Mouse (Mus musculus) forebrain, embryonic 10.5 days (tissue): Measurements from ENCODE around the gene Irf4. TPM values are rescaled to one million over a fixed set of nuclear protein-coding genes. Genes with fewer than 3 reads are reported as not detected.

Experiments
- DNase-seq: peaks from one replicate; pipeline ENCODE4 v3.0.0-alpha.2; 2017; ENCODE audit warnings: low spot score; ENCODE audit errors: extremely low spot score
- H3K27ac ChIP-seq: fragments of 300-500 bp; sonication (generic); 2 replicates; pipeline ENCODE4 v1.5.1; 2016; ENCODE audit warnings: mild to moderate bottlenecking
- H3K27me3 ChIP-seq: fragments of 300-500 bp; sonication (generic); 2 replicates; pipeline ENCODE4 v1.6.1; 2016; ENCODE audit warnings: mild to moderate bottlenecking; ENCODE audit not compliant: poor library complexity, severe bottlenecking
- H3K36me3 ChIP-seq: fragments of 300-500 bp; sonication (generic); replicated peaks from 2 replicates; pipeline ENCODE4 v1.6.1; 2016; ENCODE audit warnings: mild to moderate bottlenecking, moderate library complexity
- H3K4me1 ChIP-seq: fragments of 300-500 bp; sonication (generic); 2 replicates; pipeline ENCODE4 v1.6.1; 2016
- H3K4me3 ChIP-seq: fragments of 300-500 bp; sonication (generic); 2 replicates; pipeline ENCODE4 v1.5.1; 2016; ENCODE audit warnings: mild to moderate bottlenecking, moderate library complexity
- H3K9me3 ChIP-seq: fragments of 300-500 bp; sonication (generic); 2 replicates; pipeline ENCODE4 v1.6.1; 2016; ENCODE audit warnings: mild to moderate bottlenecking, moderate library complexity
- WGBS: fragments of 180-500 bp; shearing (Covaris S2); methylation state at CpG from one replicate; pipeline ENCODE4 v1.1.7; 2016; 5-methylcytosine and 5-hydroxymethylcytosine counted together
- polyA plus RNA-seq: library from polyadenylated mRNA; unstranded; fragments of >200 nt; fragmentation: Nextera tagmentation; extraction: Ambion mirVana; gene quantifications from 2 replicates; pipeline ENCODE4 v1.2.1, GENCODE M21; 2016

The Irf4 gene
- polyA plus RNA-seq: 0.04 TPM in 1 of 2 replicates, not detected in the other

- under 1% methylated on average over 21 of the region's 21 CpGs for WGBS
- Histone ChIP-seq H3K27ac (no peak within 1 kb of the TSS), H3K27me3 (peaks cover 73% of the 10 kb centered on the region)
Measured at GRCm38 (mm10) chr13:30749021-30749556, at the start of gene Irf4. Gene Irf4 (plus strand): TSS chr13:30749226.

GRCm38 (mm10) chr13:30702695-30703094 lies 46.3 kb upstream of the Irf4 start:
- Histone ChIP-seq H3K4me1 (no peaks in the 10 kb centered on the region), H3K4me3 (no peak overlapping the region), H3K27me3 (no peaks in the 10 kb centered on the region), H3K36me3 (no peaks in the 10 kb centered on the region), H3K9me3 (no peaks in the 10 kb centered on the region), H3K27ac (no peak overlapping the region)
- 94% methylated on average over 5 of the region's 5 CpGs for WGBS
- DNase-seq: no peak

More at GRCm38 (mm10) chr13:30749021-30749556, at the start of gene Irf4:
- peak within 1 kb of the TSS; percentile 57 for H3K4me3 ChIP-seq
- peaks cover 29% of the 10 kb centered on the region for H3K4me1 ChIP-seq
- no peaks in the 10 kb centered on the region for H3K9me3 ChIP-seq
- DNase-seq: peak; percentile 31
- H3K36me3 ChIP-seq: no peaks in the 10 kb centered on the region

- Histone ChIP-seq H3K4me1 (no peaks in the 10 kb centered on the region), H3K27me3 (no peaks in the 10 kb centered on the region), H3K9me3 (no peaks in the 10 kb centered on the region), H3K27ac (no peak overlapping the region), H3K36me3 (no peaks in the 10 kb centered on the region; the same call in 1 of the 2 replicates), H3K4me3 (no peak overlapping the region)
- DNase-seq: no peak
- 88% methylated on average over 8 of the region's 8 CpGs for WGBS
Measured at GRCm38 (mm10) chr13:30704246-30705095, 44.6 kb upstream of the Irf4 start.

- no peak overlapping the region for H3K27ac ChIP-seq
- no peaks in the 10 kb centered on the region; the same call in 1 of the 2 replicates for H3K36me3 ChIP-seq
- H3K27me3 ChIP-seq: no peaks in the 10 kb centered on the region
- DNase-seq: no peak
- no peaks in the 10 kb centered on the region for H3K4me1 ChIP-seq
- no peak overlapping the region for H3K4me3 ChIP-seq
- no peaks in the 10 kb centered on the region for H3K9me3 ChIP-seq
- WGBS: 80% methylated on average over 2 of the region's 2 CpGs
Measured at GRCm38 (mm10) chr13:30711066-30711465, 38.0 kb upstream of the Irf4 start.

- Histone ChIP-seq H3K9me3 (no peaks in the 10 kb centered on the region), H3K36me3 (no peaks in the 10 kb centered on the region; the same call in 1 of the 2 replicates), H3K27me3 (no peaks in the 10 kb centered on the region), H3K4me3 (no peak overlapping the region), H3K4me1 (no peaks in the 10 kb centered on the region), H3K27ac (no peak overlapping the region)
- no peak for DNase-seq
- 89% methylated on average over 3 of the region's 3 CpGs for WGBS
Measured at GRCm38 (mm10) chr13:30711711-30712110, 37.3 kb upstream of the Irf4 start.

- Histone ChIP-seq H3K27ac (no peak overlapping the region), H3K4me3 (no peak overlapping the region), H3K9me3 (no peaks in the 10 kb centered on the region), H3K27me3 (no peaks in the 10 kb centered on the region), H3K36me3 (no peaks in the 10 kb centered on the region; the same call in 1 of the 2 replicates), H3K4me1 (no peaks in the 10 kb centered on the region)
- 85% methylated on average over 6 of the region's 6 CpGs for WGBS
- DNase-seq: no peak
Measured at GRCm38 (mm10) chr13:30712280-30712679, 36.7 kb upstream of the Irf4 start.

GRCm38 (mm10) chr13:30713621-30714020 lies 35.4 kb upstream of the Irf4 start:
- Histone ChIP-seq H3K27ac (no peak overlapping the region), H3K9me3 (no peaks in the 10 kb centered on the region), H3K4me3 (no peak overlapping the region), H3K4me1 (no peaks in the 10 kb centered on the region), H3K36me3 (no peaks in the 10 kb centered on the region; the same call in 1 of the 2 replicates), H3K27me3 (no peaks in the 10 kb centered on the region)
- no peak for DNase-seq
- 96% methylated on average over 3 of the region's 3 CpGs for WGBS

GRCm38 (mm10) chr13:30714552-30714951 lies 34.5 kb upstream of the Irf4 start:
- Histone ChIP-seq H3K27ac (no peak overlapping the region), H3K9me3 (no peaks in the 10 kb centered on the region), H3K4me1 (0 out of 2 replicates have a peak, but pooled peaks cover 4% of the 10 kb centered on the region), H3K36me3 (no peaks in the 10 kb centered on the region), H3K4me3 (no peak overlapping the region), H3K27me3 (no peaks in the 10 kb centered on the region)
- 93% methylated on average over 6 of the region's 6 CpGs for WGBS
- no peak for DNase-seq

- no peaks in the 10 kb centered on the region for H3K36me3 ChIP-seq
- no peaks in the 10 kb centered on the region for H3K9me3 ChIP-seq
- H3K27me3 ChIP-seq: no peaks in the 10 kb centered on the region
- no peak overlapping the region for H3K27ac ChIP-seq
- 0 out of 2 replicates have a peak, but pooled peaks cover 4% of the 10 kb centered on the region for H3K4me1 ChIP-seq
- no peak overlapping the region for H3K4me3 ChIP-seq
- DNase-seq: no peak
- 94% methylated on average over 7 of the region's 7 CpGs for WGBS
Measured at GRCm38 (mm10) chr13:30715060-30715459, 34.0 kb upstream of the Irf4 start.

GRCm38 (mm10) chr13:30715573-30715972 lies 33.5 kb upstream of the Irf4 start:
- Histone ChIP-seq H3K27me3 (no peaks in the 10 kb centered on the region), H3K36me3 (no peaks in the 10 kb centered on the region), H3K27ac (no peak overlapping the region), H3K9me3 (no peaks in the 10 kb centered on the region), H3K4me3 (no peak overlapping the region), H3K4me1 (0 out of 2 replicates have a peak, but pooled peaks cover 4% of the 10 kb centered on the region)
- 79% methylated on average over 4 of the region's 4 CpGs for WGBS
- no peak for DNase-seq

- no peak overlapping the region for H3K27ac ChIP-seq
- H3K36me3 ChIP-seq: no peaks in the 10 kb centered on the region
- WGBS: 78% methylated on average over 5 of the region's 5 CpGs
- no peaks in the 10 kb centered on the region for H3K27me3 ChIP-seq
- peaks cover 5% of the 10 kb centered on the region; the same call in 1 of the 2 replicates for H3K4me1 ChIP-seq
- H3K9me3 ChIP-seq: no peaks in the 10 kb centered on the region
- DNase-seq: no peak
- no peak overlapping the region for H3K4me3 ChIP-seq
Measured at GRCm38 (mm10) chr13:30716611-30717010, 32.4 kb upstream of the Irf4 start.

GRCm38 (mm10) chr13:30722601-30723000 lies 26.4 kb upstream of the Irf4 start:
- H3K36me3 ChIP-seq: no peaks in the 10 kb centered on the region
- peak; percentile 25 for DNase-seq
- H3K27ac ChIP-seq: peak overlapping the region; percentile 67

GRCm38 (mm10) chr13:30723258-30723657 lies 25.8 kb upstream of the Irf4 start:
- H3K36me3 ChIP-seq: no peaks in the 10 kb centered on the region
- H3K27ac ChIP-seq: no peak overlapping the region
- H3K27me3 ChIP-seq: no peaks in the 10 kb centered on the region
- no peak overlapping the region for H3K4me3 ChIP-seq
- no peak for DNase-seq
- peaks cover 36% of the 10 kb centered on the region for H3K4me1 ChIP-seq
- WGBS: 66% methylated on average over 5 of the region's 5 CpGs
- H3K9me3 ChIP-seq: no peaks in the 10 kb centered on the region

More at GRCm38 (mm10) chr13:30722601-30723000, 26.4 kb upstream of the Irf4 start:
- Histone ChIP-seq H3K4me3 (no peak overlapping the region), H3K9me3 (no peaks in the 10 kb centered on the region), H3K4me1 (peaks cover 36% of the 10 kb centered on the region), H3K27me3 (no peaks in the 10 kb centered on the region)
- WGBS: 14% methylated on average over 7 of the region's 7 CpGs
